Mouse (Mus musculus) olfactory bulb, adult 2 months (tissue): ENCODE measurements around the gene Pde8a. TPM values are rescaled to one million over a fixed set of nuclear protein-coding genes. Genes with fewer than 3 reads are reported as not detected.

Source experiments
- H3K27ac ChIP-seq: fragments of 200-500 bp; 2 replicates; pipeline ENCODE4 v1.5.1; 2012; ENCODE audit warnings: low read depth, low read length; ENCODE audit not compliant: insufficient read depth
- H3K4me1 ChIP-seq: fragments of 200-500 bp; 2 replicates; pipeline ENCODE4 v1.6.1; 2012; ENCODE audit warnings: low read length; ENCODE audit not compliant: control insufficient read depth, insufficient read depth
- H3K4me3 ChIP-seq: fragments of 200-500 bp; 2 replicates; pipeline ENCODE4 v1.5.1; 2012; ENCODE audit warnings: mild to moderate bottlenecking, low read depth, low read length, moderate library complexity; ENCODE audit not compliant: insufficient read depth
- CTCF ChIP-seq: fragments of 200-500 bp; IDR thresholded peaks from 2 replicates; pipeline ENCODE4 v1.5.1; 2012; ENCODE audit warnings: low read depth, mild to moderate bottlenecking, low read length, moderate library complexity; ENCODE audit not compliant: insufficient read depth
- POLR2A ChIP-seq: fragments of 200-500 bp; IDR thresholded peaks from 2 replicates; pipeline ENCODE4 v1.6.1; 2012; ENCODE audit warnings: mild to moderate bottlenecking, low read depth, low read length, moderate library complexity; ENCODE audit not compliant: insufficient read depth
- WGBS: fragments of 180-500 bp; shearing (Covaris S2); methylation state at CpG from one replicate; pipeline ENCODE4 v1.1.7; 2018; 5-methylcytosine and 5-hydroxymethylcytosine counted together
- polyA plus RNA-seq: library from polyadenylated mRNA; stranded (reverse); fragments of >200 nt; gene quantifications from 2 replicates; pipeline ENCODE4 v1.2.4, GENCODE M21; 2012; ENCODE audit warnings: low replicate concordance; ENCODE audit not compliant: missing spikeins, insufficient read depth, insufficient read length

The Pde8a gene
- polyA plus RNA-seq, 1 experiment, result not detected

GRCm38 (mm10) chr7:81311130-81311529 is 97.7 kb downstream of the Pde8a start:
- WGBS, result 94% methylated on average over 1 of the region's 1 CpGs
- no peak for TF ChIP-seq CTCF
- no peak for TF ChIP-seq POLR2A

GRCm38 (mm10) chr7:81311581-81311980 is 98.2 kb downstream of the Pde8a start:
- Histone ChIP-seq H3K4me3 (no peak overlapping the region), H3K27ac (no peak overlapping the region), H3K4me1 (peaks cover 6% of the 10 kb centered on the region)
- TF ChIP-seq POLR2A, result no peak
- no peak for TF ChIP-seq CTCF

More at GRCm38 (mm10) chr7:81311130-81311529, 97.7 kb downstream of the Pde8a start:
- no peak overlapping the region for H3K27ac ChIP-seq
- H3K4me3 ChIP-seq, result no peak overlapping the region
- peaks cover 6% of the 10 kb centered on the region for H3K4me1 ChIP-seq

GRCm38 (mm10) chr7:81315583-81315982 is 102.2 kb downstream of the Pde8a start:
- Histone ChIP-seq H3K4me1 (peaks cover 3% of the 10 kb centered on the region), H3K27ac (no peak overlapping the region), H3K4me3 (no peak overlapping the region)
- 68% methylated on average over 8 of the region's 8 CpGs for WGBS
- no peak for TF ChIP-seq POLR2A
- no peak for TF ChIP-seq CTCF

GRCm38 (mm10) chr7:81319749-81320148 is 106.4 kb downstream of the Pde8a start:
- peaks cover 3% of the 10 kb centered on the region for H3K4me1 ChIP-seq
- H3K4me3 ChIP-seq, result no peak overlapping the region
- TF ChIP-seq CTCF, result no peak
- no peak for TF ChIP-seq POLR2A
- 60% methylated on average over 6 of the region's 6 CpGs for WGBS
- H3K27ac ChIP-seq, result no peak overlapping the region

- H3K4me3 ChIP-seq, result no peak overlapping the region
- TF ChIP-seq CTCF (no peak), POLR2A (no peak)
- peaks cover 3% of the 10 kb centered on the region for H3K4me1 ChIP-seq
- no peak overlapping the region for H3K27ac ChIP-seq
- 64% methylated on average over 5 of the region's 5 CpGs for whole genome bisulfite sequencing
Observed at GRCm38 (mm10) chr7:81321776-81322175, 108.4 kb downstream of the Pde8a start.

GRCm38 (mm10) chr7:81326043-81326442 is 112.6 kb downstream of the Pde8a start:
- Histone ChIP-seq H3K27ac (no peak overlapping the region), H3K4me3 (no peak overlapping the region), H3K4me1 (no peaks in the 10 kb centered on the region)
- TF ChIP-seq CTCF (no peak), POLR2A (no peak)
- WGBS, result 93% methylated on average over 12 of the region's 12 CpGs

GRCm38 (mm10) chr7:81326859-81327258 is 113.5 kb downstream of the Pde8a start:
- TF ChIP-seq POLR2A (no peak), CTCF (no peak)
- no peak overlapping the region for H3K27ac ChIP-seq
- no peaks in the 10 kb centered on the region for H3K4me1 ChIP-seq
- no peak overlapping the region for H3K4me3 ChIP-seq
- WGBS, result 89% methylated on average over 6 of the region's 6 CpGs

GRCm38 (mm10) chr7:81327661-81328060 is 114.3 kb downstream of the Pde8a start:
- H3K4me1 ChIP-seq, result no peaks in the 10 kb centered on the region
- H3K27ac ChIP-seq, result no peak overlapping the region
- H3K4me3 ChIP-seq, result no peak overlapping the region
- 86% methylated on average over 10 of the region's 10 CpGs for WGBS
- TF ChIP-seq POLR2A, result no peak
- TF ChIP-seq CTCF, result no peak

- TF ChIP-seq CTCF, result no peak
- TF ChIP-seq POLR2A, result no peak
- WGBS, result 63% methylated on average over 3 of the region's 3 CpGs
- Histone ChIP-seq H3K4me3 (no peak overlapping the region), H3K4me1 (peaks cover 9% of the 10 kb centered on the region), H3K27ac (no peak overlapping the region)
Observed at GRCm38 (mm10) chr7:81330767-81331166, 117.4 kb downstream of the Pde8a start.

- TF ChIP-seq CTCF (no peak), POLR2A (no peak)
- 78% methylated on average over 7 of the region's 7 CpGs for WGBS
- Histone ChIP-seq H3K4me3 (no peak overlapping the region), H3K4me1 (peaks cover 16% of the 10 kb centered on the region), H3K27ac (no peak overlapping the region)
Observed at GRCm38 (mm10) chr7:81331851-81332250, 118.5 kb downstream of the Pde8a start.
